In the genomic region with DNA sequence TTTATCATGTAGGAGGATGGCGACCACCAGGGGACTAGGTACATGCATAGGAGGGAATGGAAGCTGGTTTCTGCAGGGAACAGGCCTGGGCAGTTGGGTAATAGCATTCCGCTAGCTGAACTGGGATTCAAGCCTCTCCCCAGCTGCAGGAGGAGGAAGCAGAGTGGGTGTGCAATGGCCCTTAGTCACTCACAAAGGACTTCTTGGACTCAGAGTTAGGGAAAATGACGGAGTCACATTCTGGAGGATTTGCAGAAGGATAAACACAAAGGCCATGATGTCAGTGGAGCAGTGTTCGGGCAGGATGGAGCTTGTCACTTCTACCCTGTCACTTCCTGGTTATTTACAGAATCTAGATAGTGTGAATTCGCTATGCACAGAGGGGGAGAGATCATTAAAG, we compare ENCODE assay signal across 12 mouse cellular contexts. TPM values are rescaled to one million over a fixed set of nuclear protein-coding genes. Genes with fewer than 3 reads are reported as not detected.
DNase-seq lines count a peak whose midpoint lies in the region; ATAC-seq and TF ChIP-seq lines count a peak whose summit lies in the region.
"Had no signal": no experiment of that assay in that cellular context is flagged by ENCODE, and none has a peak within 500 bp of the region (broad histone marks: within the 10 kb centered on the region; RNA-seq: fewer than 3 reads in every experiment).

No protein-coding gene starts in this region.

- no peak overlapping the region for H3K4me3 ChIP-seq in hindbrain, postnatal 0 days (ENCODE audit: low read length)
- no peak overlapping the region for H3K4me3 ChIP-seq in hindbrain, embryonic 12.5 days
- H3K4me3 ChIP-seq in heart, embryonic 12.5 days = no peak overlapping the region
- H3K4me3 ChIP-seq in kidney, postnatal 0 days (replicated peaks; ENCODE audit: low read depth, low read length) = no peak overlapping the region
- no peak overlapping the region for H3K4me3 ChIP-seq in stomach, embryonic 14.5 days (ENCODE audit: low read depth, low read length)
- H3K4me3 ChIP-seq: embryonic facial prominence, embryonic 10.5 days; limb, embryonic 10.5 days had no signal

- WGBS in hindbrain, postnatal 0 days = 78% methylated on average over 5 of the region's 5 CpGs
- WGBS in hindbrain, embryonic 12.5 days = 83% methylated on average over 5 of the region's 5 CpGs
- WGBS in heart, embryonic 12.5 days = 60% methylated on average over 5 of the region's 5 CpGs
- WGBS in kidney, postnatal 0 days = 60% methylated on average over 5 of the region's 5 CpGs
- 60% methylated on average over 5 of the region's 5 CpGs for WGBS in stomach, embryonic 14.5 days

- H3K9me3 ChIP-seq in hindbrain, postnatal 0 days (ENCODE audit: low read length) = no peaks in the 10 kb centered on the region
- no peaks in the 10 kb centered on the region for H3K9me3 ChIP-seq in hindbrain, embryonic 12.5 days (replicated peaks)
- no peaks in the 10 kb centered on the region for H3K9me3 ChIP-seq in heart, embryonic 12.5 days (replicated peaks)
- H3K9me3 ChIP-seq in kidney, postnatal 0 days (replicated peaks; ENCODE audit: low read length) = no peaks in the 10 kb centered on the region
- no peaks in the 10 kb centered on the region for H3K9me3 ChIP-seq in stomach, embryonic 14.5 days (ENCODE audit: control insufficient read depth, low read depth, low read length)
- H3K9me3 ChIP-seq: embryonic facial prominence, embryonic 10.5 days; limb, embryonic 10.5 days had no signal

- no peak overlapping the region for H3K4me2 ChIP-seq in hindbrain, postnatal 0 days (ENCODE audit: low read depth, low read length)
- H3K4me2 ChIP-seq in hindbrain, embryonic 12.5 days (replicated peaks) = no peak overlapping the region
- H3K4me2 ChIP-seq in heart, embryonic 12.5 days = no peak overlapping the region
- no peak overlapping the region for H3K4me2 ChIP-seq in kidney, postnatal 0 days (ENCODE audit: low read length)
- no peak overlapping the region for H3K4me2 ChIP-seq in stomach, embryonic 14.5 days (replicated peaks; ENCODE audit: low read depth, low read length)

- H3K4me1 ChIP-seq in hindbrain, postnatal 0 days (ENCODE audit: insufficient read depth, low read length) = peaks cover 5% of the 10 kb centered on the region
- peaks cover 24% of the 10 kb centered on the region; the same call in 1 of the 2 replicates for H3K4me1 ChIP-seq in hindbrain, embryonic 12.5 days
- peaks cover 91% of the 10 kb centered on the region for H3K4me1 ChIP-seq in heart, embryonic 12.5 days (replicated peaks)
- H3K4me1 ChIP-seq in kidney, postnatal 0 days (replicated peaks; ENCODE audit: insufficient read depth, low read length) = peaks cover 7% of the 10 kb centered on the region; the same call in 1 of the 2 replicates
- H3K4me1 ChIP-seq in stomach, embryonic 14.5 days (ENCODE audit: control insufficient read depth, insufficient read depth, low read length) = 0 out of 2 replicates have a peak, but pooled peaks cover 15% of the 10 kb centered on the region

- no peaks in the 10 kb centered on the region for H3K27me3 ChIP-seq in hindbrain, postnatal 0 days (ENCODE audit: insufficient read depth, low read length)
- H3K27me3 ChIP-seq in hindbrain, embryonic 12.5 days = no peaks in the 10 kb centered on the region
- H3K27me3 ChIP-seq in heart, embryonic 12.5 days (replicated peaks) = no peaks in the 10 kb centered on the region
- no peaks in the 10 kb centered on the region for H3K27me3 ChIP-seq in kidney, postnatal 0 days (ENCODE audit: insufficient read depth, low read length)
- H3K27me3 ChIP-seq in stomach, embryonic 14.5 days (ENCODE audit: control insufficient read depth, insufficient read depth, low read length) = no peaks in the 10 kb centered on the region
- H3K27me3 ChIP-seq: Patski had no signal

- H3K36me3 ChIP-seq in hindbrain, postnatal 0 days (ENCODE audit: insufficient read depth, low read length) = peaks cover 18% of the 10 kb centered on the region; the same call in 1 of the 2 replicates
- peaks cover 47% of the 10 kb centered on the region for H3K36me3 ChIP-seq in hindbrain, embryonic 12.5 days
- H3K36me3 ChIP-seq in heart, embryonic 12.5 days = peaks cover 53% of the 10 kb centered on the region
- peaks cover 16% of the 10 kb centered on the region; the same call in 1 of the 2 replicates for H3K36me3 ChIP-seq in kidney, postnatal 0 days (ENCODE audit: insufficient read depth, low read length)
- H3K36me3 ChIP-seq in stomach, embryonic 14.5 days (ENCODE audit: control insufficient read depth, insufficient read depth, low read length) = peaks cover 5% of the 10 kb centered on the region; the same call in 1 of the 2 replicates

- no peak for TF ChIP-seq CTCF in hindbrain, postnatal 0 days (IDR thresholded peaks at IDR 0.05; ENCODE audit: low read depth)
- no peak for TF ChIP-seq CTCF in kidney, postnatal 0 days (IDR thresholded peaks at IDR 0.05; ENCODE audit: low read depth)

- DNase-seq in hindbrain, postnatal 0 days (ENCODE audit: low spot score) = no peak
- DNase-seq in kidney, postnatal 0 days (ENCODE audit: low spot score) = peak; percentile 78
- no peak for DNase-seq in layer of hippocampus, postnatal 14 days (ENCODE audit: low spot score in 2 of 2)
- DNase-seq in cerebellum, adult 18-20 months = no peak

- H3K27ac ChIP-seq in hindbrain, postnatal 0 days = 0 out of 2 replicates have a peak overlapping the region, but pooled peaks have one; percentile 1
- H3K27ac ChIP-seq in hindbrain, embryonic 12.5 days = no peak overlapping the region
- H3K27ac ChIP-seq in heart, embryonic 12.5 days (ENCODE audit: poor library complexity, severe bottlenecking) = peak overlapping the region; percentile 50
- H3K27ac ChIP-seq in kidney, postnatal 0 days = peak overlapping the region; percentile 43
- H3K27ac ChIP-seq in stomach, embryonic 14.5 days (ENCODE audit: low read length) = peak overlapping the region; percentile 78
- H3K27ac ChIP-seq: embryonic facial prominence, embryonic 10.5 days; limb, embryonic 10.5 days had no signal

- ATAC-seq in hindbrain, postnatal 0 days = no peak
- no peak for ATAC-seq in hindbrain, embryonic 12.5 days (ENCODE audit: low FRiP score)
- ATAC-seq in heart, embryonic 12.5 days (ENCODE audit: insufficient number of reproducible peaks, low FRiP score) = no peak
- ATAC-seq in kidney, postnatal 0 days (replicated peaks; ENCODE audit: low FRiP score, low read depth) = no peak
- peak; percentile 43; the same call in 1 of the 2 replicates for ATAC-seq in stomach, embryonic 14.5 days (ENCODE audit: insufficient number of reproducible peaks, insufficient read depth, low FRiP score, low read depth)
- ATAC-seq in monocyte, adult 5-6 weeks (replicated peaks; ENCODE audit: insufficient number of reproducible peaks, low FRiP score, low TSS enrichment, poor library complexity, severe bottlenecking) = no peak
- ATAC-seq: inflammation-experienced regulatory T-cells, adult 6 months; Patski had no signal

- no peak overlapping the region for H3K9ac ChIP-seq in hindbrain, postnatal 0 days (replicated peaks; ENCODE audit: low read length)
- H3K9ac ChIP-seq in hindbrain, embryonic 12.5 days = no peak overlapping the region
- H3K9ac ChIP-seq in heart, embryonic 12.5 days = no peak overlapping the region
- no peak overlapping the region for H3K9ac ChIP-seq in kidney, postnatal 0 days (ENCODE audit: low read depth, low read length)
- H3K9ac ChIP-seq in stomach, embryonic 14.5 days (replicated peaks; ENCODE audit: low read depth, low read length) = no peak overlapping the region

RNA-seq across cellular contexts. Expression of a gene that starts 50.4 kb away (rescaled TPM):
- 59.7 and 89.4 TPM in 2 replicates for total RNA-seq in hindbrain, postnatal 0 days (2014; rRNA removed)
- polyA plus RNA-seq in hindbrain, postnatal 0 days (2015; fragmentation: Nextera tagmentation; extraction: Ambion mirVana) = 38.2 and 43.6 TPM in 2 replicates
- polyA plus RNA-seq in hindbrain, embryonic 12.5 days (2016; fragmentation: Nextera tagmentation; extraction: Ambion mirVana) = 80.4 and 98.4 TPM in 2 replicates
- polyA plus RNA-seq in heart, embryonic 12.5 days (2016; fragmentation: Nextera tagmentation; extraction: Ambion mirVana) = 30.5 and 33.1 TPM in 2 replicates
- polyA plus RNA-seq in kidney, postnatal 0 days (2015; fragmentation: Nextera tagmentation; extraction: Ambion mirVana) = 19.1 and 19.7 TPM in 2 replicates
- 21.3 and 22.8 TPM in 2 replicates for polyA plus RNA-seq in stomach, embryonic 14.5 days (2014; fragmentation: Nextera tagmentation; extraction: Ambion mirVana)
- 10 to 100 TPM; 62.7 to 67.5 TPM for total RNA-seq in layer of hippocampus, postnatal 14 days (2021)
- 0.86 to 1.9 TPM (median 1.3 TPM) in 3 replicates for total RNA-seq in monocyte, adult 5-6 weeks (2017)
